Mouse (Mus musculus): ENCODE results near the gene Abhd5. TPM values are rescaled to one million over a fixed set of nuclear protein-coding genes. Genes with fewer than 3 reads are reported as not detected.

Gene Abhd5
- 16.6 and 17.3 TPM in 2 replicates for polyA plus RNA-seq (2012; rRNA removed)

GRCm38 (mm10) chr9:122351303-122352024 is at the start of gene Abhd5:
Abhd5 (plus strand) TSS chr9:122351608.

Other genes starting within 250 kb of the Abhd5 start
- 36.1 and 39.4 TPM in 2 replicates for gene Snrk, start 234.3 kb upstream of the Abhd5 start, polyA plus RNA-seq (2012; rRNA removed)
- gene Ano10, start 57.2 kb upstream of the Abhd5 start, polyA plus RNA-seq (2012; rRNA removed): 23.3 and 29.3 TPM in 2 replicates

All from central nervous system, embryonic 11.5 days (tissue).